ENCODE assay signal across 15 mouse cellular contexts in genomic region chr2:22620534-22620933, GRCm38 (mm10). TPM values are rescaled to one million over a fixed set of nuclear protein-coding genes. Genes with fewer than 3 reads are reported as not detected.
DNase-seq lines count a peak whose midpoint lies in the region; ATAC-seq and TF ChIP-seq lines count a peak whose summit lies in the region.
"Had no signal": no experiment of that assay in that cellular context is flagged by ENCODE, and none has a peak within 500 bp of the region (broad histone marks: within the 10 kb centered on the region; RNA-seq: fewer than 3 reads in every experiment).

No protein-coding gene starts in this region.

- intact Hi-C loops in left cerebral cortex, adult 2 months (cut with DNase I) = loop anchor here (5.0 to 10.0 kb wide), 2 partner anchors 586 to 663 kb away; no protein-coding TSS in a partner anchor

- no peak for TF ChIP-seq CTCF in left cerebral cortex, adult 2 months (IDR thresholded peaks at IDR 0.05)

- peak overlapping the region; percentile 50 for H3K4me3 ChIP-seq in forebrain, embryonic 16.5 days (replicated peaks; ENCODE audit: low read length)
- peak overlapping the region; percentile 54; the same call in 1 of the 2 replicates for H3K4me3 ChIP-seq in midbrain, embryonic 14.5 days (replicated peaks; ENCODE audit: low read depth, low read length)
- H3K4me3 ChIP-seq in left cerebral cortex, adult 2 months = no peak overlapping the region
- H3K4me3 ChIP-seq: heart, embryonic 10.5 days had no signal

- no peaks in the 10 kb centered on the region for H3K36me3 ChIP-seq in forebrain, embryonic 16.5 days (ENCODE audit: control insufficient read depth, insufficient read depth)
- H3K36me3 ChIP-seq in midbrain, embryonic 14.5 days (ENCODE audit: control insufficient read depth, insufficient read depth, low read length) = no peaks in the 10 kb centered on the region
- H3K36me3 ChIP-seq: heart, embryonic 10.5 days had no signal

- H3K4me2 ChIP-seq in forebrain, embryonic 16.5 days (ENCODE audit: low read length) = peak overlapping the region; percentile 62
- H3K4me2 ChIP-seq in midbrain, embryonic 14.5 days (ENCODE audit: low read length) = peak overlapping the region; percentile 78

- peak overlapping the region; percentile 79 for H3K9ac ChIP-seq in forebrain, embryonic 16.5 days (replicated peaks; ENCODE audit: low read depth, low read length)
- H3K9ac ChIP-seq in midbrain, embryonic 14.5 days (replicated peaks; ENCODE audit: low read length) = peak overlapping the region; percentile 82; the same call in 1 of the 2 replicates

- peak; percentile 16 for ATAC-seq in forebrain, embryonic 16.5 days
- ATAC-seq in midbrain, embryonic 14.5 days (ENCODE audit: low FRiP score, low TSS enrichment) = no peak

- peaks cover 22% of the 10 kb centered on the region for H3K27me3 ChIP-seq in forebrain, embryonic 16.5 days (replicated peaks; ENCODE audit: control insufficient read depth, insufficient read depth, low read length)
- H3K27me3 ChIP-seq in midbrain, embryonic 14.5 days (ENCODE audit: control insufficient read depth, insufficient read depth, low read length) = peaks cover 50% of the 10 kb centered on the region
- H3K27me3 ChIP-seq: CH12.LX had no signal

- H3K9me3 ChIP-seq in forebrain, embryonic 16.5 days (ENCODE audit: control insufficient read depth, low read length) = no peaks in the 10 kb centered on the region
- no peaks in the 10 kb centered on the region for H3K9me3 ChIP-seq in midbrain, embryonic 14.5 days (ENCODE audit: control insufficient read depth, low read length)
- H3K9me3 ChIP-seq: heart, embryonic 10.5 days had no signal

- peak; percentile 5 for DNase-seq in right cerebral cortex, postnatal 25 days
- no peak for DNase-seq in right cerebral cortex, postnatal 14 days
- DNase-seq in midbrain, embryonic 14.5 days = peak; percentile 60
- peak; percentile 51 for DNase-seq in retina, postnatal 1 day
- no peak for DNase-seq in cerebellum, postnatal 25 days
- DNase-seq in kidney, postnatal 36 days = no peak
- DNase-seq in left cerebral cortex, adult 2 months (ENCODE audit: extremely low spot score in 1 of 2, low spot score in 2 of 2) = no peak
- DNase-seq: adrenal gland, postnatal 36 days; cerebellum, adult 11-12 months; heart, postnatal 4 days had no signal

- 3% methylated on average over 7 of the region's 7 CpGs for WGBS in forebrain, embryonic 16.5 days
- WGBS in midbrain, embryonic 14.5 days = 3% methylated on average over 7 of the region's 7 CpGs

- peaks cover 50% of the 10 kb centered on the region for H3K4me1 ChIP-seq in forebrain, embryonic 16.5 days (replicated peaks; ENCODE audit: control insufficient read depth, insufficient read depth, low read length)
- H3K4me1 ChIP-seq in midbrain, embryonic 14.5 days (ENCODE audit: control insufficient read depth, insufficient read depth, low read length) = peaks cover 22% of the 10 kb centered on the region

- H3K27ac ChIP-seq in forebrain, embryonic 16.5 days (ENCODE audit: low read length) = peak overlapping the region; percentile 97
- H3K27ac ChIP-seq in midbrain, embryonic 14.5 days (replicated peaks; ENCODE audit: low read depth, low read length) = peak overlapping the region; percentile 97
- no peak overlapping the region for H3K27ac ChIP-seq in left cerebral cortex, adult 2 months
- H3K27ac ChIP-seq: heart, embryonic 10.5 days; stomach, postnatal 0 days had no signal

RNA-seq across cellular contexts. Expression of gene Gad2, which starts 1.5 kb away (rescaled TPM):
- 64.7 and 74.4 TPM in 2 replicates for polyA plus RNA-seq in forebrain, embryonic 16.5 days (2015; fragmentation: Nextera tagmentation; extraction: Ambion mirVana)
- 58.7 and 62.4 TPM in 2 replicates for polyA plus RNA-seq in midbrain, embryonic 14.5 days (2014; fragmentation: Nextera tagmentation; extraction: Ambion mirVana)
- 100 to 1,000 TPM; 104 to 120 TPM for total RNA-seq in left cerebral cortex, adult 2 months (2021)
- total RNA-seq: adrenal gland, postnatal 36 days; heart, postnatal 4 days had no signal
- polyA plus RNA-seq: kidney, embryonic 14.5 days had no signal

Comparison
In these comparisons a context has a peak if more than half of its experiments do, and no peak if none do; other contexts are left out.
1. DNase-seq: peak in right cerebral cortex, postnatal 25 days (single experiment), midbrain, embryonic 14.5 days (single experiment) and retina, postnatal 1 day (single experiment); none in right cerebral cortex, postnatal 14 days (single experiment), cerebellum, postnatal 25 days (0 of 2), kidney, postnatal 36 days (0 of 2) and left cerebral cortex, adult 2 months (0 of 2).